Mouse (Mus musculus) ES-E14 (cell line): ENCODE results near the gene Cbx3.

Source experiments
- CHD2 ChIP-seq: IDR thresholded peaks from 2 replicates; pipeline ENCODE4 v1.6.1; 2014; ENCODE audit warnings: mild to moderate bottlenecking, low read depth, low read length, inconsistent platforms
- HCFC1 ChIP-seq: IDR thresholded peaks from 2 replicates; pipeline ENCODE4 v1.6.1; 2012; ENCODE audit warnings: low read length, inconsistent platforms, borderline replicate concordance; ENCODE audit not compliant: insufficient read depth
- MAFK ChIP-seq: IDR thresholded peaks from 2 replicates; pipeline ENCODE4 v1.6.1; 2014; ENCODE audit warnings: mild to moderate bottlenecking, low read depth, low read length, inconsistent platforms; ENCODE audit not compliant: insufficient read depth
- ZNF384 ChIP-seq: IDR thresholded peaks from 2 replicates; pipeline ENCODE4 v1.6.1; 2012; ENCODE audit warnings: low read depth, low read length, inconsistent platforms

DNA sequence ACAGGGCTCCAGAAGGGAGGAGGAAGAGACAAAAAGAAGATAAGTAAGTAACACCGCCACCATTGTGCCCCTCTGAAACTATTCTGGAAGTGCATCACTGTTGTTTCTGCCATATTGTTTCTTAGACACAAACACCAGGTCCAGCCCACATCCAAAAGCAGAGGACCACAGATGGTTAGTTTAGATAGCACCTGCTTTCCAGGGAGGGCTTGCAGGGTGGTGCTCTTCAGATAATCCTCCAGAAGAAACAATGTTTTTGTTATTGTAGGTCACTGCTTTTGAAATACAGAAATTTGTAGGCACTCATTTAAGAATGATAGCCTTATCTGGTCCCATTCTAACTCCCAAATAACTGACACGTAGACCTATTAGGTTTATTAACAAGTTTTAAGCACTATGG is 45.6 kb upstream of the Cbx3 start:
- TF ChIP-seq MAFK (no peak), CHD2 (no peak), ZNF384 (no peak), HCFC1 (no peak)
